Mouse (Mus musculus) midbrain, embryonic 13.5 days (tissue): ENCODE measurements around the gene Wnt9b. TPM values are rescaled to one million over a fixed set of nuclear protein-coding genes. Genes with fewer than 3 reads are reported as not detected.
"Not testable (repeated sequence)": the region's sequence is repeated elsewhere in the genome, so short reads cannot be mapped to it uniquely, and the experiment has no call there.

Source experiments
- ATAC-seq: fragments of 200-750 bp; cut with Nextera tagmentation; 2 replicates; pipeline ENCODE4 v1.8.0; 2017; ENCODE audit warnings: mild to moderate bottlenecking, moderate TSS enrichment, moderate library complexity
- H3K27ac ChIP-seq: fragments of 300-500 bp; sonication (generic); 2 replicates; pipeline ENCODE4 v1.5.1; 2015; ENCODE audit warnings: inconsistent platforms, mild to moderate bottlenecking, moderate library complexity
- H3K27me3 ChIP-seq: fragments of 300-500 bp; sonication (generic); 2 replicates; pipeline ENCODE4 v1.6.1; 2015; ENCODE audit warnings: mild to moderate bottlenecking, inconsistent platforms
- H3K36me3 ChIP-seq: fragments of 300-500 bp; sonication (generic); 2 replicates; pipeline ENCODE4 v1.6.1; 2015; ENCODE audit warnings: mild to moderate bottlenecking, inconsistent platforms
- H3K4me1 ChIP-seq: fragments of 300-500 bp; sonication (generic); replicated peaks from 2 replicates; pipeline ENCODE4 v1.6.1; 2015; ENCODE audit warnings: inconsistent platforms
- H3K4me2 ChIP-seq: fragments of 300-500 bp; sonication (generic); replicated peaks from 2 replicates; pipeline ENCODE4 v1.6.1; 2015; ENCODE audit warnings: moderate library complexity, mild to moderate bottlenecking, inconsistent platforms
- H3K4me3 ChIP-seq: fragments of 300-500 bp; sonication (generic); replicated peaks from 2 replicates; pipeline ENCODE4 v1.5.1; 2015; ENCODE audit warnings: mild to moderate bottlenecking, inconsistent platforms
- H3K9ac ChIP-seq: fragments of 300-500 bp; sonication (generic); replicated peaks from 2 replicates; pipeline ENCODE4 v1.6.1; 2015; ENCODE audit warnings: mild to moderate bottlenecking, inconsistent platforms
- H3K9me3 ChIP-seq: fragments of 300-500 bp; sonication (generic); 2 replicates; pipeline ENCODE4 v1.6.1; 2016; ENCODE audit warnings: mild to moderate bottlenecking, inconsistent platforms
- WGBS: fragments of 180-500 bp; shearing (Covaris S2); methylation state at CpG from one replicate; pipeline ENCODE4 v1.1.7; 2015; 5-methylcytosine and 5-hydroxymethylcytosine counted together
- polyA plus RNA-seq: library from polyadenylated mRNA; unstranded; fragments of >200 nt; fragmentation: Nextera tagmentation; extraction: Ambion mirVana; gene quantifications from 2 replicates; pipeline ENCODE4 v1.2.1, GENCODE M21; 2015

The Wnt9b gene
- polyA plus RNA-seq, 1 experiment from 2014 or later = 0.52 TPM

DNA sequence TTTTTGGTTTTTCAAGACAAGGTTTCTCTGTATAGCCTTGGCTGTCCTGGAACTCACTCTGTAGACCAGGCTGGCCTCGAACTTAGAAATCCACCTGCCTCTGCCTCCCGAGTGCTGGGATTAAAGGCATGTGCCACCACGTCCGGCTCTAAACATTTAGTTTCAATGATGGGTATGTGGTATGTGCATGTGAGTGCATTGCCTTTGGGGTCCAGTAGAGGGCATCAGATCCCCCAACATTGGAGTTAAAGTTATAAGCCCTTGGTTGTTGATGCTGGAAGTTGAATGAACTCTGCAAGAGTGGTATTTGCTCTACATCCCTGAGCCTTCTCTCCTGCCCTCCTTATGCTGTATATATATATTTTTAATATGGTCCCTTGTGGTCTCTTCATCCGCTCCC lies 11.3 kb upstream of the Wnt9b start:
- peaks cover 13% of the 10 kb centered on the region; the same call in 1 of the 2 replicates for H3K27me3 ChIP-seq
- not testable (repeated sequence) for H3K9me3 ChIP-seq, ATAC-seq, H3K4me3 ChIP-seq, H3K4me2 ChIP-seq, H3K27ac ChIP-seq, H3K36me3 ChIP-seq, H3K9ac ChIP-seq
- H3K4me1 ChIP-seq = peaks cover 24% of the 10 kb centered on the region
- WGBS = 92% methylated on average over 5 of the region's 5 CpGs

DNA sequence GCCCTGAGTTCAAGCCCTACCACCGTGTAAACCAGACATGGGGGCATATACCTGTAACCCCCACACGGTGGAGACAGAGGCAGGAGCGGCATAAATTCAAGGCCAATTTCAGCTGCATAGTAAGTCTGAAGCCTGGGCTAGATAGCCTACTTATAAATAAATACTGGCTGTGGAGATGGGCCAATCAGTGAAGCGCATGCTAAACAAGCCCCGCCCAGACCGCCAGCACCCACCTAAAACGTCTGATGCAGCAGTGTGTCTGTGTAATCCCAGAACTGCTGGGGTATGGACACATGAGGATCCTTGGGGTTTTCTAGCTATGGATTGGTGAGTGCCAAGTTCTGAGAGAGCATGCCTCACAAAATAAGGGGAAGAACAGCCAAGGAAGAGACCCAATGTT lies 10.5 kb upstream of the Wnt9b start:
- Histone ChIP-seq H3K4me1 (peaks cover 16% of the 10 kb centered on the region), H3K36me3 (no peaks in the 10 kb centered on the region), H3K4me2 (no peak overlapping the region), H3K9me3 (no peaks in the 10 kb centered on the region), H3K27ac (no peak overlapping the region), H3K27me3 (0 out of 2 replicates have a peak, but pooled peaks cover 14% of the 10 kb centered on the region), H3K4me3 (no peak overlapping the region), H3K9ac (no peak overlapping the region)
- ATAC-seq = no peak
- 60% methylated on average over 7 of the region's 7 CpGs for WGBS

- no peak overlapping the region for H3K27ac ChIP-seq
- no peak overlapping the region for H3K4me3 ChIP-seq
- no peaks in the 10 kb centered on the region for H3K9me3 ChIP-seq
- ATAC-seq = no peak
- peaks cover 22% of the 10 kb centered on the region; the same call in 1 of the 2 replicates for H3K27me3 ChIP-seq
- H3K4me2 ChIP-seq = no peak overlapping the region
- no peaks in the 10 kb centered on the region for H3K36me3 ChIP-seq
- no peak overlapping the region for H3K9ac ChIP-seq
- H3K4me1 ChIP-seq = 0 out of 2 replicates have a peak, but pooled peaks cover 5% of the 10 kb centered on the region
- WGBS = 13% methylated on average over 6 of the region's 6 CpGs
Observed at GRCm38 (mm10) chr11:103758706-103759105, 9.1 kb upstream of the Wnt9b start.

- Histone ChIP-seq H3K9ac (no peak overlapping the region), H3K36me3 (no peaks in the 10 kb centered on the region), H3K27me3 (peaks cover 29% of the 10 kb centered on the region), H3K4me2 (no peak overlapping the region), H3K4me1 (no peaks in the 10 kb centered on the region), H3K4me3 (no peak overlapping the region), H3K9me3 (no peaks in the 10 kb centered on the region), H3K27ac (no peak overlapping the region)
- WGBS = 50% methylated on average over 11 of the region's 11 CpGs
- no peak for ATAC-seq
Observed at GRCm38 (mm10) chr11:103758054-103758453, 8.4 kb upstream of the Wnt9b start.

DNA sequence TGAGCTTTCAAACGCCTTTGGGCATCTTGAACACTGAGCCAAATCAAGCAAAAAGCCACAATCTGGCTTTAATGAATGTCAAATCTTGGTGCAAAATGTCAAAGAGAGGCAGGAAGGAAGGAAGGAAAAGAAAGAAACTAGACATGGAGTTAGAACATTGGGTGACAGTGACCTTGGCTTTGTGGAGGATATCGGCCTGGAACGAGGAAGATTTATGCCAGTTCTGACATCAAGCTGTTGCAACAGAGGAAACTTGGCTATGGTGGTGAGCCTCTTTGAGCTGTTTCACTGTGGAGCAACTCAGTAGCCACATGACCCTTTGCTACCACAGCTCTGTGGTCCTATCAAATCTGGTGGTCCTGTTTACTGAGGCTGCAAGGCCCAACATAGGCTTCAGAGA lies 991 bp upstream of the Wnt9b start:
- WGBS = 68% methylated on average over 3 of the region's 3 CpGs
- H3K4me1 ChIP-seq = peaks cover 12% of the 10 kb centered on the region
- ATAC-seq = no peak

GRCm38 (mm10) chr11:103735046-103735781 lies 14.4 kb downstream of the Wnt9b start:
- ATAC-seq = no peak
- Histone ChIP-seq H3K4me3 (no peak overlapping the region), H3K27ac (no peak overlapping the region), H3K27me3 (no peaks in the 10 kb centered on the region), H3K36me3 (no peaks in the 10 kb centered on the region), H3K4me1 (no peaks in the 10 kb centered on the region), H3K9ac (no peak overlapping the region), H3K4me2 (no peak overlapping the region), H3K9me3 (no peaks in the 10 kb centered on the region)
- WGBS = 84% methylated on average over 19 of the region's 19 CpGs

More for the DNA sequence above, 991 bp upstream of the Wnt9b start:
- Histone ChIP-seq H3K36me3 (no peaks in the 10 kb centered on the region), H3K4me3 (no peak overlapping the region), H3K9ac (no peak overlapping the region), H3K27ac (no peak overlapping the region), H3K27me3 (peaks cover 88% of the 10 kb centered on the region), H3K4me2 (no peak overlapping the region), H3K9me3 (no peaks in the 10 kb centered on the region)

GRCm38 (mm10) chr11:103734411-103735045 lies 15.1 kb downstream of the Wnt9b start:
- H3K27ac ChIP-seq = no peak overlapping the region
- no peaks in the 10 kb centered on the region for H3K4me1 ChIP-seq
- H3K27me3 ChIP-seq = no peaks in the 10 kb centered on the region
- WGBS = 80% methylated on average over 5 of the region's 5 CpGs
- no peaks in the 10 kb centered on the region for H3K9me3 ChIP-seq
- H3K4me3 ChIP-seq = no peak overlapping the region
- H3K4me2 ChIP-seq = no peak overlapping the region
- ATAC-seq = no peak
- H3K9ac ChIP-seq = no peak overlapping the region
- H3K36me3 ChIP-seq = no peaks in the 10 kb centered on the region

DNA sequence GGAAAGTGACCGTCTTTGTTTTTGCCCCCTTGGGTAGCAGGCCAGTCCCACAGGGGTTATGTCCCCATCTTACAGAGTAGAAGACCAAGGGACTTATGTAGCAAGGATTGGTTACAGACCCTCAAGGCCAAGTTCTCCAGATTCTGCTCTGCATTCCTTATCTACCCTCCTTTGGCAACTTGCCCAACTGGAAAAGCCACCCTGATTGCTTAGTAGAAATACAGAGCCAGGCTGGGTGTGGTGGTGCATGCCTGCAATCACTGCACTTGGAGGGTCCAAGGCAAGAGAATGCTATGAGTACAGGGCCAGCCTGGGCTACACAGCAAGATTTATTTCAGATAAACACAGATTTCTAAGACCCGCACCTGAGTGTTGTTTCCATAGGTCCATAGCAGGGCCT lies 15.7 kb downstream of the Wnt9b start:
- no peaks in the 10 kb centered on the region for H3K4me1 ChIP-seq
- H3K9ac ChIP-seq = no peak overlapping the region
- no peak overlapping the region for H3K27ac ChIP-seq
- ATAC-seq = no peak
- no peak overlapping the region for H3K4me2 ChIP-seq
- no peak overlapping the region for H3K4me3 ChIP-seq
- H3K27me3 ChIP-seq = no peaks in the 10 kb centered on the region
- no peaks in the 10 kb centered on the region for H3K36me3 ChIP-seq
- WGBS = 98% methylated on average over 2 of the region's 2 CpGs
- no peaks in the 10 kb centered on the region for H3K9me3 ChIP-seq

GRCm38 (mm10) chr11:103733069-103733468 lies 16.6 kb downstream of the Wnt9b start:
- H3K9ac ChIP-seq = no peak overlapping the region
- no peak for ATAC-seq
- no peak overlapping the region for H3K27ac ChIP-seq
- H3K36me3 ChIP-seq = no peaks in the 10 kb centered on the region
- WGBS = 51% methylated on average over 4 of the region's 4 CpGs
- no peak overlapping the region for H3K4me2 ChIP-seq
- no peaks in the 10 kb centered on the region for H3K9me3 ChIP-seq
- no peaks in the 10 kb centered on the region for H3K4me1 ChIP-seq
- no peak overlapping the region for H3K4me3 ChIP-seq
- no peaks in the 10 kb centered on the region for H3K27me3 ChIP-seq

GRCm38 (mm10) chr11:103732306-103732705 lies 17.3 kb downstream of the Wnt9b start:
- no peak for ATAC-seq
- 75% methylated on average over 7 of the region's 7 CpGs for WGBS

GRCm38 (mm10) chr11:103731594-103731993 lies 18.0 kb downstream of the Wnt9b start:
- Histone ChIP-seq H3K4me2 (no peak overlapping the region), H3K4me3 (no peak overlapping the region), H3K9me3 (no peaks in the 10 kb centered on the region), H3K4me1 (no peaks in the 10 kb centered on the region), H3K9ac (no peak overlapping the region), H3K27me3 (no peaks in the 10 kb centered on the region), H3K36me3 (no peaks in the 10 kb centered on the region), H3K27ac (no peak overlapping the region)
- ATAC-seq = no peak
- WGBS = 80% methylated on average over 9 of the region's 9 CpGs

More at GRCm38 (mm10) chr11:103732306-103732705, 17.3 kb downstream of the Wnt9b start:
- no peaks in the 10 kb centered on the region for H3K36me3 ChIP-seq
- H3K27me3 ChIP-seq = no peaks in the 10 kb centered on the region
- no peak overlapping the region for H3K27ac ChIP-seq
- no peak overlapping the region for H3K4me2 ChIP-seq
- no peak overlapping the region for H3K9ac ChIP-seq
- no peaks in the 10 kb centered on the region for H3K9me3 ChIP-seq
- no peak overlapping the region for H3K4me3 ChIP-seq
- H3K4me1 ChIP-seq = no peaks in the 10 kb centered on the region

DNA sequence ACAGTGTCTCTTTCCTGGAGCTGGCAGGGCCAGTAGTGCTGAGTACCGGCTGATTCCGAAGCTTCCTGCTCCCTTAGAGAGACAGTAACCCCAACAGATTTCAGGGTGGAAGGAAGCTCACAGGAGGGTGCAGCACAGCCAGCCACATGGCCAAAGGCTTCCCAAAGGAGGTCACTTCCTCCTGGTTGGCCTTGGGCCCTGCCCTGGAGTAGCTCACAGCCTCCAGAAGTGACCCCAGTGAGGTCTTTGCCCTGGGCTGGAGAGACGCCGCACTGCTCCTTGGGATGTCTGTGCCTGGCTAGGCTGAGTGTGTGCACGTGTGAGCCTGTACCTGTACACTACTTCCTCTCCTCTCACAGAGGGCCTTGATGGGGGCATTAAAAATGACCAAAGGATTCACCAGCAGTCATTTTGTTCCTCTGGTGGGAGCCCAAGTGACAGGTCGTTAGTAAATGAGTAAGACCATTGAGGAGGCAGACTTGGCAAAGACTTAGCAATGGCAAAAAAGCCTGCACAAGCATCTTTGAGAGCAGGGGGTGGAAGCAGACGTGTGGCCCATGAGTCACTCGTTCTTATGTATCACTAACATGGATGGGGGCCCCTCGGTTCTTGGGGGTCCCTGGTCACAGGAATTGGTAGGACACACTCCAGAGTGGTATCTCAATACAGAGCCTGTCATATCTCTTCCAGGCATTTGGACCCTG lies 20.2 kb downstream of the Wnt9b start:
- H3K4me1 ChIP-seq = no peaks in the 10 kb centered on the region
- 73% methylated on average over 9 of the region's 9 CpGs for WGBS
- no peaks in the 10 kb centered on the region for H3K36me3 ChIP-seq
- no peak overlapping the region for H3K4me3 ChIP-seq
- no peaks in the 10 kb centered on the region for H3K27me3 ChIP-seq
- no peak overlapping the region for H3K4me2 ChIP-seq
- no peaks in the 10 kb centered on the region for H3K9me3 ChIP-seq
- H3K9ac ChIP-seq = no peak overlapping the region
- H3K27ac ChIP-seq = no peak overlapping the region
- no peak for ATAC-seq
